Mouse (Mus musculus) liver, embryonic 14.5 days (tissue): Measurements from ENCODE around the gene Rora.

Experiments used
- CTCF ChIP-seq: IDR thresholded peaks from 2 replicates; pipeline ENCODE4 v1.5.1; 2016; ENCODE audit warnings: antibody characterized with exemption, low read depth, control low read depth
- EP300 ChIP-seq: IDR thresholded peaks from 2 replicates; pipeline ENCODE4 v1.6.1; 2016; ENCODE audit warnings: antibody characterized with exemption, low read depth

DNA sequence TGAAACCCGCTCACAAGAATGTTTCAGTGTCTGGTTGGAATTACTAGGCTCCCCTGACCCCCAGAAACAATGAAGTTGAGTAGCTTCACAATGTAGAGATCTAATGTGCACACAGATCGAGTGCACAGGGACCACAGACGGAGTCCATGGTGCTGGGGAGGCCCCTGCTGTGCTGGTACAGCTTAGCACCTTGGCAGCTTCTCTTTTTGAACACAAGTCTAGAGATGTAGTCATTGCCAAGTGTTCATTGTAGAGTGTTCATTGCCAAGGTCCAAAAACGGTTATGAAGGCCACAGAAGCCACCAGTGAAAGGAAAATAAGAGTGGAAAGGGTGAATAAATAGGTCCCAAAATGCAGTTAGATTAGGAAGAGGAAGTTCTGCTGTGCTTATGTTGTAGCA is 737.0 kb downstream of the Rora start:
- TF ChIP-seq CTCF (no peak), EP300 (no peak)
